Mouse (Mus musculus): ENCODE measurements around the gene Tiam1. TPM values are rescaled to one million over a fixed set of nuclear protein-coding genes. Genes with fewer than 3 reads are reported as not detected.

The Tiam1 gene
- polyA plus RNA-seq, 1 experiment, result not detected

DNA sequence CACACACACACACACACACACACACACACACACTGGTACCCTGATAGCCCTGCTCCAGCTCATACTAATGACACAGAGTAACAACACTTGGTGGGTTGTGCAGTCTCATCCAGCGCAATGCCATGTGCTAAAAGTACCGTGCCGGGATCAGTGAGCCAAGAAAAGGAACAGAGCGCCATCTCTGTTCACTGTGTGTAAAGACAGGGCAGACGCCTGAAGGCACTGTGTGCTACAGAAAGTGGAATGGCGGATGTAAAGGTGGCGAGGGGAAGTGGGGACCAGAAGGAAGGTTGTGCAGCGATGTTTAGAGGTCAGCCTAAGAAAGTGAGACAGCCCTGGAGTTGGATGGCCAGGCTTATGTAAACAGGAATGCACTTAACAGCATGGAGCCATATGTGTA lies 221.1 kb downstream of the Tiam1 start:
- no peak overlapping the region for H3K4me3 ChIP-seq (ENCODE audit: insufficient read depth, low read depth, low read length)
- WGBS, result 62% methylated on average over 8 of the region's 8 CpGs
- H3K27ac ChIP-seq (ENCODE audit: insufficient read depth, low read depth, low read length), result peak overlapping the region; percentile 98
- TF ChIP-seq POLR2A (IDR thresholded peaks at IDR 0.05; ENCODE audit: insufficient read depth, low read depth, low read length) (no peak), CTCF (IDR thresholded peaks at IDR 0.05; ENCODE audit: insufficient read depth, low read depth, low read length) (no peak)
- H3K4me1 ChIP-seq (ENCODE audit: control insufficient read depth, insufficient read depth, low read length), result peaks cover 56% of the 10 kb centered on the region

DNA sequence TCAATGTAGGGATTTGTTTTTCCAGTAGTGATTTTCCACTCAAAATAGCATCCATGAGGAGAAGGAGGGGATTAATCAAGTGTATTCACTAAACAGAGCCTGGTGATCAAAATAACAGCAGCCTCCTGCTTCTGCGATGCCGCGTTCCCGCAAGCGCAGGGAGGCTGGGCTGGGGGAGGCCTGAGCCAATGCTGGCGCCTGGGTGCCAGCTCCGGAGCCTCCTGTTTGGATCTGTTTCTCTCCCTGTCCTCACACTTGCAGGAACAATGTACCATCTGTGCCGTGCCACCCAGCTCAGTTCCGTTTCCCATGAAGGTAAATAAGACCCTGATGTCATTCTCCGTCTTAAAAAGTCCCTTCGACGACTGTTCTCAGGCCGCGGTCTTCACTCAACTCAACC lies 222.2 kb downstream of the Tiam1 start:
- peak overlapping the region; percentile 98 for H3K27ac ChIP-seq (ENCODE audit: insufficient read depth, low read depth, low read length)
- 17% methylated on average over 14 of the region's 14 CpGs for WGBS
- H3K4me1 ChIP-seq (ENCODE audit: control insufficient read depth, insufficient read depth, low read length), result peaks cover 59% of the 10 kb centered on the region
- TF ChIP-seq POLR2A (IDR thresholded peaks at IDR 0.05; ENCODE audit: insufficient read depth, low read depth, low read length) (0 out of 2 replicates have a peak, but pooled peaks have one; percentile 24), CTCF (IDR thresholded peaks at IDR 0.05; ENCODE audit: insufficient read depth, low read depth, low read length) (no peak)
- peak overlapping the region; percentile 29 for H3K4me3 ChIP-seq (ENCODE audit: insufficient read depth, low read depth, low read length)

DNA sequence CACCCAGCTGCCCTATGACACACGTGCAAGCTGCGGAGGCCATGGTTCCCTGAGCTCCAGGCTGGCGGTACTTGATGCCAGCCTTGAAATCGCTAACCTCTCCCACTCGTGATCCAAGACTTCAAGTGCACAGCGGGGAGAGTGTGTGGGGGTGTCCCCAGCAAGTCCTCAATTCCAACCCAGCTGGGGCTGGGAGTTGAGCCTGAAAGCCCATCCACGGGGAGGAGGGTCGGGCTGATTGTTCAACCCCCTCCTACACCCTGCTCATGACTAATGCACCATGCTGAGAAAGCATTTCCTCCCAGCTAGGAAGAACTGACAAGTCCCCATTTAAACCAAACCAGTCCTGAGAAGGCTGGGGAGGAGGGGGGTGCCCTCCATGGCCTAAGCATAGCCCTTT lies 223.2 kb downstream of the Tiam1 start:
- H3K4me3 ChIP-seq (ENCODE audit: insufficient read depth, low read depth, low read length), result no peak overlapping the region
- no peak for TF ChIP-seq POLR2A (IDR thresholded peaks at IDR 0.05; ENCODE audit: insufficient read depth, low read depth, low read length)
- no peak for TF ChIP-seq CTCF (IDR thresholded peaks at IDR 0.05; ENCODE audit: insufficient read depth, low read depth, low read length)
- H3K4me1 ChIP-seq (ENCODE audit: control insufficient read depth, insufficient read depth, low read length), result peaks cover 57% of the 10 kb centered on the region
- H3K27ac ChIP-seq (ENCODE audit: insufficient read depth, low read depth, low read length), result peak overlapping the region; percentile 98
- 28% methylated on average over 8 of the region's 8 CpGs for WGBS

DNA sequence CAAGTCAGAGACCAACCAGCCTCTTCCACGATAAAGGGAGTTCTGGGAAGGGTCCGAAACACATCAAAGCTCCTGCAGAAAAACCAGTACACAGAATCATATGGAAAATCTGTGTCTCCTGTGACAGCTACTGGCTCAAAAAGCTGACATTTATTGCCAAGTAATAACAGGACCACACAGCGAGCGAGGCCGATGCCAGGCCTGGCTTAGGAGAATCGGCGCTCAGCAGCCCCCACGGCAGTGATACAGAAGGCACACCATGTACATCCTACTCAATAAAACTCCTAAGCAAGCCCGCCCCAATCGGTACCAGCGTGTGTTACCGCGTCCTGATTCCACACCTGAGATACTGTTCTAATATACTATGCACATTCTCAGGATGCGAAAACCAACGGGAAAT lies 226.2 kb downstream of the Tiam1 start:
- Histone ChIP-seq H3K27ac (ENCODE audit: insufficient read depth, low read depth, low read length) (no peak overlapping the region), H3K4me1 (ENCODE audit: control insufficient read depth, insufficient read depth, low read length) (peaks cover 53% of the 10 kb centered on the region), H3K4me3 (ENCODE audit: insufficient read depth, low read depth, low read length) (no peak overlapping the region)
- no peak for TF ChIP-seq POLR2A (IDR thresholded peaks at IDR 0.05; ENCODE audit: insufficient read depth, low read depth, low read length)
- no peak for TF ChIP-seq CTCF (IDR thresholded peaks at IDR 0.05; ENCODE audit: insufficient read depth, low read depth, low read length)
- WGBS, result 79% methylated on average over 15 of the region's 15 CpGs

DNA sequence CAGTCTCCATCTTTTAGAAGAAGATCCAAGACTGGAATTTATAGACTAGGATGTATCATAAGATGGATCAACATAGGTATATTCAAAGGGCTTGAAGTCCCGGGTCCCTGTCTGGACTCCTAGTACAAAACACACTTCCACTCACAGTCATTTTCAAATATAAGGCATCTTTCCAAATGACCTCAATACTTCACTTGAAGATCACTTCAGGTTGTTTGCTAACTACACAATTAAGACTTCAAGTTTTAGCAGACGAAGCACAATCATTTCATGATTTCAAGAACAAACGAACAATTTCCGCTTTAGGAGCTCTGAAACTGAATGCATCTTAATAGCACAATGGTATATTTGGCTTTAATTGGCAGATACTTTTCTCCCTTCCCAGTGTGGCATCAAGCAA lies 228.6 kb downstream of the Tiam1 start:
- no peak overlapping the region for H3K4me3 ChIP-seq (ENCODE audit: insufficient read depth, low read depth, low read length)
- WGBS, result 72% methylated on average over 4 of the region's 4 CpGs
- TF ChIP-seq POLR2A (IDR thresholded peaks at IDR 0.05; ENCODE audit: insufficient read depth, low read depth, low read length), result no peak
- no peak for TF ChIP-seq CTCF (IDR thresholded peaks at IDR 0.05; ENCODE audit: insufficient read depth, low read depth, low read length)
- H3K27ac ChIP-seq (ENCODE audit: insufficient read depth, low read depth, low read length), result no peak overlapping the region
- peaks cover 43% of the 10 kb centered on the region for H3K4me1 ChIP-seq (ENCODE audit: control insufficient read depth, insufficient read depth, low read length)

DNA sequence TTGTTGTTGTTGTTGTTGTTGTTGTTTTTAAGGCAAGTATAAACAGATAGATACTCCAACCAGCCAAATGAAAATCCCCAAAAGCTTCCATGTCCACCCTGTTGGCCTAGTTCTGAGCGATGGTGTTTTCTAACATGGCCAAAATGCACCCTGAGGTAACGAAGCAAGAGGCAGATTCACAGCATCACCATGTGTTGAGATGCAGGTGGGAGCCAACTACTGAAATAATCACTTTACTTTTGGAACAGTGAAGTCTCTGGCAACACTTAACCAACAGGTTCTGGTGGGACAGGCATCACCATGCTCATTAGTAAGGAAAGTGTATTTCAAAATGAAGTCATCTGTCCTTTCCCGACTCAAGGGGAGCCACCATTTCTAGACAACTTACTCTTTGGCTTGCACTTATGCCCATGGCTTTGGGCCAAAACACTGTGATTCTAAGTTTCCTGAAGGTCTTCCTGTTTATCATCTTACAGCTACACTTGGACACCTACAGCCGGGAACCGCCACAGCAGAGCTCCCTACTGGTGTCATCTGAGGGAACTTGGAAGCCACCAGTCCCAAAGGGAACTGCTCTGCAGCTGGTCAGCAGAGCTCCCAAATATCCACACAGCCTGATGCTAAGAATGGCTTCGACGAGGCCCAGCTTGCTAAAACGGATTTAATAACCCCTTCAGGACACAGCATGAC lies 230.7 kb downstream of the Tiam1 start:
- Histone ChIP-seq H3K4me3 (ENCODE audit: insufficient read depth, low read depth, low read length) (no peak overlapping the region), H3K27ac (ENCODE audit: insufficient read depth, low read depth, low read length) (no peak overlapping the region), H3K4me1 (ENCODE audit: control insufficient read depth, insufficient read depth, low read length) (peaks cover 48% of the 10 kb centered on the region)
- no peak for TF ChIP-seq CTCF (IDR thresholded peaks at IDR 0.05; ENCODE audit: insufficient read depth, low read depth, low read length)
- no peak for TF ChIP-seq POLR2A (IDR thresholded peaks at IDR 0.05; ENCODE audit: insufficient read depth, low read depth, low read length)
- WGBS, result 57% methylated on average over 8 of the region's 8 CpGs

DNA sequence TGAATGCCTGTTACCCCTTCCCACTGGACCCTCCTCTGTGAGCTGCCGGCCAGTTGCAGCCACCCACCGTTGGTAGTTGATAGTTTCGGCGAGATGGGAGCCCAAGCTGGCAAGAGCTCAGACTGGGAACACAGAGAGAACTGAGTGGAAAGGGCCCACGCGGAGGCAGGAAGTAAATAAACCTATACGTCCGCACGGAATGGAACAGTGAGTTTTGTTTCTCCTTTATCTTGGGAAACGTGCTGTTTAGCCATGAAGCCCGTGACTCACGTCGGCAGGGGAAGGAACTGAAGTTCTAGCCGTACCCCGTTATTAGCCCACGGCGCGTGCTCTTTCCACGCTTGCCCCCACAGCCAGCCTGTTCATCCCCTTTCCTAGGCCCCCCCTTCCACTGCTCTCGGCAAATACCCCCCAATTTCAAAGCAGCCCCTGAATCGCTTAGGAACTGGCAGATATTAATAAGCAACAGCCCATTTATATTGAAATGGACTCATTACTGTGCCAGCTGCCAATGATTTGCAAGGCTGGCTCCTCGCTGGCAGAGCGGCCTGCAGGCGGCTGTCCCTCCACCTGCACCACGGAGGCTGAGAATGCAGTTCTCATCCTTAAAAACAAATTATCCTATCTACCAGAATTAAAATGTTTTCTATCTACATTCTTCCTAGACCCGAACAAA lies 234.0 kb downstream of the Tiam1 start:
- WGBS, result 10% methylated on average over 26 of the region's 26 CpGs
- no peak for TF ChIP-seq POLR2A (IDR thresholded peaks at IDR 0.05; ENCODE audit: insufficient read depth, low read depth, low read length)
- TF ChIP-seq CTCF (IDR thresholded peaks at IDR 0.05; ENCODE audit: insufficient read depth, low read depth, low read length), result no peak
- H3K27ac ChIP-seq (ENCODE audit: insufficient read depth, low read depth, low read length), result peak overlapping the region; percentile 98
- peaks cover 51% of the 10 kb centered on the region for H3K4me1 ChIP-seq (ENCODE audit: control insufficient read depth, insufficient read depth, low read length)
- H3K4me3 ChIP-seq (ENCODE audit: insufficient read depth, low read depth, low read length), result peak overlapping the region; percentile 27

DNA sequence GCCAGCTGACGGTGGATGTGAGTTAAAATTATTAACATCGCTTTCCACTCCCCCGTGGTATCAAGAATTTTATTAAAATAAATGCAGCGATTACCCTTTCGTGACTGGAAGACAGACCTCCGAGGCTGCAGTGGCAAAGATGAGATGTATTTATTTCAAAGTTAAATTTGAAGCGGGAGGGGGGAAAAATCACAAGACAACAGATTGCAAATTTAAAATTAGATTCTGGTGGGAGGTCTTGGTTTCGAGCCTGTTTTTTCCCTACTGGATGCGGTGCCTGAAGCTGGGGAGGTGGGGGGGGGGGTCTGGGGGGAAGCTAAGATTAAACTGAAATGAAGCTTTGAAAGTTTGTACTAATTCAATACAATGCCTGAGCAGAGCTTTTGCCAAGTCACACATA lies 235.9 kb downstream of the Tiam1 start:
- TF ChIP-seq POLR2A (IDR thresholded peaks at IDR 0.05; ENCODE audit: insufficient read depth, low read depth, low read length) (no peak), CTCF (IDR thresholded peaks at IDR 0.05; ENCODE audit: insufficient read depth, low read depth, low read length) (no peak)
- Histone ChIP-seq H3K4me3 (ENCODE audit: insufficient read depth, low read depth, low read length) (no peak overlapping the region), H3K27ac (ENCODE audit: insufficient read depth, low read depth, low read length) (peak overlapping the region; percentile 61), H3K4me1 (ENCODE audit: control insufficient read depth, insufficient read depth, low read length) (peaks cover 36% of the 10 kb centered on the region)
- WGBS, result 41% methylated on average over 9 of the region's 9 CpGs

DNA sequence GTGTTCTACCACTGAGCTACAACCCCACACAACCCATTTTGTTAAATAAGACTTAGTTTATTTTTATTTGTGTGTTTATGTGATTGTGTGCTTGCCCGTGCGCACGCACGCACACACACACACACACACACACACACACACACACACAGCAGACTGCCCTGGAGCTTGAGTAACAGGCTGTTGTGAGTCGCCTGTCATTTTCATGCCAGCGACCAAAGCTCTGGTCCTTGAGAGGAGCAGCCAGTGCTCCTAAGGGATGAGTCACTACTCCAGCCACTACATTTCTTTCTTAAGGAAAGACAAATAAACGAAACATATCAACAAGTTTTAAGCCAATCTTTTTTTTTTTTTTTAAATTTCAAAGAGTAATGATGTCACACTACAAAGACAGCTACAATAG lies 236.7 kb downstream of the Tiam1 start:
- whole genome bisulfite sequencing, result 75% methylated on average over 7 of the region's 7 CpGs
- Histone ChIP-seq H3K27ac (ENCODE audit: insufficient read depth, low read depth, low read length) (no peak overlapping the region), H3K4me3 (ENCODE audit: insufficient read depth, low read depth, low read length) (no peak overlapping the region), H3K4me1 (ENCODE audit: control insufficient read depth, insufficient read depth, low read length) (peaks cover 31% of the 10 kb centered on the region)
- no peak for TF ChIP-seq POLR2A (IDR thresholded peaks at IDR 0.05; ENCODE audit: insufficient read depth, low read depth, low read length)
- no peak for TF ChIP-seq CTCF (IDR thresholded peaks at IDR 0.05; ENCODE audit: insufficient read depth, low read depth, low read length)
